Mouse (Mus musculus): ENCODE results near the gene Lhx6.

Gene Lhx6

GRCm38 (mm10) chr2:36035413-36036081 is 69.7 kb downstream of the Lhx6 start:
- no peak for DNase-seq (ENCODE audit: low read depth, low spot score)

GRCm38 (mm10) chr2:36034898-36035297 is 70.3 kb downstream of the Lhx6 start:
- DNase-seq (ENCODE audit: low read depth, low spot score): no peak

- no peak for DNase-seq (ENCODE audit: low read depth, low spot score)
Measured at GRCm38 (mm10) chr2:36033966-36034365, 71.2 kb downstream of the Lhx6 start.

GRCm38 (mm10) chr2:36032884-36033283 is 72.3 kb downstream of the Lhx6 start:
- DNase-seq (ENCODE audit: low read depth, low spot score): no peak
